Mouse (Mus musculus) liver, embryonic 16.5 days (tissue): ENCODE data around the gene Olfr1271. TPM values are rescaled to one million over a fixed set of nuclear protein-coding genes. Genes with fewer than 3 reads are reported as not detected.
"Not testable (repeated sequence)": the region's sequence is repeated elsewhere in the genome, so short reads cannot be mapped to it uniquely, and the experiment has no call there.

ENCODE experiments used
- ATAC-seq: fragments of 200-750 bp; cut with Nextera tagmentation; 2 replicates; pipeline ENCODE4 v1.8.0; 2017; ENCODE audit warnings: low read depth, mild to moderate bottlenecking, moderate number of reproducible peaks, moderate library complexity
- H3K27ac ChIP-seq: fragments of 300-500 bp; sonication (generic); 2 replicates; pipeline ENCODE4 v1.5.1; 2014; ENCODE audit warnings: mild to moderate bottlenecking, low read length
- H3K27me3 ChIP-seq: fragments of 300-500 bp; sonication (generic); 2 replicates; pipeline ENCODE4 v1.6.1; 2014; ENCODE audit warnings: low read depth, low read length, mixed read lengths; ENCODE audit not compliant: control insufficient read depth, insufficient read depth
- H3K36me3 ChIP-seq: fragments of 300-500 bp; sonication (generic); 2 replicates; pipeline ENCODE4 v1.6.1; 2014; ENCODE audit warnings: mild to moderate bottlenecking; ENCODE audit not compliant: control insufficient read depth, insufficient read depth
- H3K4me1 ChIP-seq: fragments of 300-500 bp; sonication (generic); 2 replicates; pipeline ENCODE4 v1.6.1; 2014; ENCODE audit warnings: low read depth, low read length, mixed read lengths; ENCODE audit not compliant: control insufficient read depth
- H3K4me2 ChIP-seq: fragments of 300-500 bp; sonication (generic); 2 replicates; pipeline ENCODE4 v1.6.1; 2014; ENCODE audit warnings: low read depth, low read length, mixed read lengths
- H3K4me3 ChIP-seq: fragments of 300-500 bp; sonication (generic); 2 replicates; pipeline ENCODE4 v1.5.1; 2014; ENCODE audit warnings: low read depth, mild to moderate bottlenecking, low read length
- H3K9ac ChIP-seq: fragments of 300-500 bp; sonication (generic); 2 replicates; pipeline ENCODE4 v1.6.1; 2014; ENCODE audit warnings: low read depth, low read length
- H3K9me3 ChIP-seq: fragments of 300-500 bp; sonication (generic); replicated peaks from 2 replicates; pipeline ENCODE4 v1.6.1; 2016; ENCODE audit warnings: low read length; ENCODE audit not compliant: control insufficient read depth
- WGBS: fragments of 180-500 bp; shearing (Covaris S2); extraction: QIAGEN DNeasy Blood & Tissue Kit; methylation state at CpG from one replicate; pipeline ENCODE4 v1.1.7; 2014; ENCODE audit not compliant: insufficient replicate concordance; 5-methylcytosine and 5-hydroxymethylcytosine counted together
- polyA plus RNA-seq: library from polyadenylated mRNA; unstranded; fragments of >200 nt; fragmentation: Nextera tagmentation; extraction: Ambion mirVana; gene quantifications from 2 replicates; pipeline ENCODE4 v1.2.1, GENCODE M21; 2015

Olfr1271 gene
- not detected in 2 replicates for polyA plus RNA-seq

GRCm38 (mm10) chr2:90270932-90271331 is at the start of gene Olfr1271:
Gene Olfr1271 (minus strand): TSS chr2:90271032.
- Histone ChIP-seq H3K27me3 (no peaks in the 10 kb centered on the region), H3K9ac (no peak within 1 kb of the TSS), H3K36me3 (no peaks in the 10 kb centered on the region), H3K4me1 (no peaks in the 10 kb centered on the region), H3K27ac (no peak within 1 kb of the TSS), H3K4me2 (no peak within 1 kb of the TSS), H3K4me3 (no peak within 1 kb of the TSS), H3K9me3 (no peaks in the 10 kb centered on the region)
- WGBS: 54% methylated on average over 2 of the region's 2 CpGs
- ATAC-seq: no peak

GRCm38 (mm10) chr2:90292741-90293140 is 21.9 kb upstream of the Olfr1271 start, which contains the start of gene Olfr1272:
Gene Olfr1272 (minus strand): TSS chr2:90292841.
- H3K36me3 ChIP-seq: no peaks in the 10 kb centered on the region
- H3K9ac ChIP-seq: no peak within 1 kb of the TSS
- H3K9me3 ChIP-seq: no peaks in the 10 kb centered on the region
- H3K27me3 ChIP-seq: no peaks in the 10 kb centered on the region
- no peak within 1 kb of the TSS for H3K4me3 ChIP-seq
- H3K27ac ChIP-seq: no peak within 1 kb of the TSS
- H3K4me1 ChIP-seq: no peaks in the 10 kb centered on the region
- 77% methylated on average over 6 of the region's 6 CpGs for WGBS
- ATAC-seq: no peak
- no peak within 1 kb of the TSS for H3K4me2 ChIP-seq

- no peak for ATAC-seq
- no peak within 1 kb of the TSS for H3K27ac ChIP-seq
- H3K4me1 ChIP-seq: no peaks in the 10 kb centered on the region
- no peak within 1 kb of the TSS for H3K4me3 ChIP-seq
- H3K36me3 ChIP-seq: no peaks in the 10 kb centered on the region
- no peak within 1 kb of the TSS for H3K9ac ChIP-seq
- H3K4me2 ChIP-seq: no peak within 1 kb of the TSS
- 75% methylated on average over 4 of the region's 4 CpGs for WGBS
- H3K9me3 ChIP-seq: no peaks in the 10 kb centered on the region
- H3K27me3 ChIP-seq: no peaks in the 10 kb centered on the region
Measured at GRCm38 (mm10) chr2:90257492-90257891, 13.3 kb downstream of the Olfr1271 start, which contains the start of gene Olfr142. Gene Olfr142 (minus strand): TSS chr2:90257592.

- not testable (repeated sequence) for H3K4me2 ChIP-seq, H3K9me3 ChIP-seq, H3K36me3 ChIP-seq, H3K4me1 ChIP-seq, H3K27me3 ChIP-seq, H3K9ac ChIP-seq, H3K27ac ChIP-seq, ATAC-seq, H3K4me3 ChIP-seq
- no CpG with 5 or more reads among the region's 6 CpGs for WGBS
Measured at GRCm38 (mm10) chr2:90224393-90224792, 46.4 kb downstream of the Olfr1271 start, which contains the start of gene Olfr1506. Gene Olfr1506 (minus strand): TSS chr2:90224493.

Other genes with a start within 250 kb of the Olfr1271 start
- gene Olfr1264, start 245.5 kb downstream of the Olfr1271 start, polyA plus RNA-seq: not detected in 2 replicates
- gene Olfr1265, start 235.7 kb downstream of the Olfr1271 start, polyA plus RNA-seq: not detected in 2 replicates
- not detected in 2 replicates for gene Olfr140, start 207.4 kb downstream of the Olfr1271 start, polyA plus RNA-seq
- not detected in 2 replicates for gene Olfr1269, start 149.6 kb downstream of the Olfr1271 start, polyA plus RNA-seq
- gene Olfr32, start 128.7 kb downstream of the Olfr1271 start, polyA plus RNA-seq: not detected in 2 replicates
- gene Olfr1270, start 117.9 kb downstream of the Olfr1271 start, polyA plus RNA-seq: not detected in 2 replicates
- 0.05 TPM in 1 of 2 replicates, not detected in the other for gene Olfr1506, start 46.5 kb downstream of the Olfr1271 start, polyA plus RNA-seq
- not detected in 2 replicates for gene Olfr142, start 13.4 kb downstream of the Olfr1271 start, polyA plus RNA-seq
- not detected in 2 replicates for gene Olfr1272, start 21.8 kb upstream of the Olfr1271 start, polyA plus RNA-seq
- gene Gm13769, start 51.2 kb upstream of the Olfr1271 start, polyA plus RNA-seq: not detected in 2 replicates
- not detected in 2 replicates for gene Olfr1274-ps, start 127.7 kb upstream of the Olfr1271 start, polyA plus RNA-seq